Mouse (Mus musculus): ENCODE data around the gene Usp53.
A peak's percentile ranks its signal among the peaks of the same experiment; 100 is the strongest.

DNA sequence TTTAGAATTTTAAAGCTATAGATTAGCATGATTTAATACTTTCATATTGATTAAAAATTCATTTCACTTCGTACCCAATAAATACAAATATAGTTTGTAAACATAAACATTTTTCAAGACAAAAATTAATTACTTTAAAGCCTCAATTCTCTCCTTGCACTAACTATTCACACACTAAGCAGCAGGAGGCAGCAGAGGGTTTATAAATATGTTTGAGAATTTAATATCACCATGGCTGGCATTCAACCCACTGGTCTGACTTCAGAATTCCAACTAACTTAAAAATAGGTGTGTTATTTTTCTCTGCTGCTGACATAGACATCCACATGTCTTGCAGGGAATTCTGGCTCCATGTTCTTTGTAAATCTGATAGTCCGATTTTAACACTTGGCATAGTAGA is 45.1 kb downstream of the Usp53 start:
- TF ChIP-seq CTCF (IDR thresholded peaks at IDR 0.05; ENCODE audit: low read depth) (peak; percentile 57), EP300 (IDR thresholded peaks at IDR 0.05; ENCODE audit: low read depth) (no peak)
